Mouse (Mus musculus): ENCODE measurements around the gene Naaladl1. TPM values are rescaled to one million over a fixed set of nuclear protein-coding genes. Genes with fewer than 3 reads are reported as not detected.

Gene Naaladl1
- 0.21 and 0.49 TPM in 2 replicates for polyA plus RNA-seq (2014; fragmentation: Nextera tagmentation; extraction: Ambion mirVana)

DNA sequence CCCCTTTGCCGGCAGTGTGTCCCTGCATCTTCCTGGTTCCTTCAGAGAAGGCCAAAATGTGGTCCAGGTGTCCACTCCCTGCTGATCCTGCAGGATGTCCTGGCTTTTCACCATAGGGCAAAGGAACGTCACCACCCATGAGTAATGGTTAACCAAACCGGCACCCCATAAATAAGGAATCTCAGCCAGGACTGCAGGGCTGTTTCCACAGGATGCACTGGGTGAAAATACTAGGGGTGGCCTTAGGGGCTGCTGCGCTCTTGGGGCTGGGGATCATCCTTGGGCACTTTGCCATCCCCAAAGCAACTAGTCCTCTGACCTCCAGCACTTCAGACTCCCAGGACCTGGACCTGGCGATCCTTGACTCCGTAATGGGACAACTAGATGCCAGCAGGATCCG, at the start of gene Naaladl1:
Naaladl1 (plus strand) TSS at position 197 of the 400 bp plus-strand sequence.
- H3K4me2 ChIP-seq (ENCODE audit: low read depth, low read length) = no peak within 1 kb of the TSS
- no peak within 1 kb of the TSS for H3K27ac ChIP-seq (replicated peaks; ENCODE audit: low read depth, low read length)
- ATAC-seq (replicated peaks; ENCODE audit: insufficient number of reproducible peaks, low FRiP score, low TSS enrichment, low read depth) (no peak), DNase-seq (ENCODE audit: low spot score) (no peak)
- WGBS = 83% methylated on average over 7 of the region's 7 CpGs
- H3K9ac ChIP-seq (replicated peaks; ENCODE audit: low read length) = no peak within 1 kb of the TSS
- no peaks in the 10 kb centered on the region for H3K4me1 ChIP-seq (ENCODE audit: control insufficient read depth, insufficient read depth, low read length)
- no peaks in the 10 kb centered on the region for H3K9me3 ChIP-seq (replicated peaks; ENCODE audit: control insufficient read depth, low read length)
- H3K4me3 ChIP-seq (ENCODE audit: low read depth, low read length) = no peak within 1 kb of the TSS
- no peaks in the 10 kb centered on the region for H3K27me3 ChIP-seq (ENCODE audit: control insufficient read depth, insufficient read depth, low read length)
- no peaks in the 10 kb centered on the region for H3K36me3 ChIP-seq (replicated peaks; ENCODE audit: control insufficient read depth, insufficient read depth, low read depth, low read length)

DNA sequence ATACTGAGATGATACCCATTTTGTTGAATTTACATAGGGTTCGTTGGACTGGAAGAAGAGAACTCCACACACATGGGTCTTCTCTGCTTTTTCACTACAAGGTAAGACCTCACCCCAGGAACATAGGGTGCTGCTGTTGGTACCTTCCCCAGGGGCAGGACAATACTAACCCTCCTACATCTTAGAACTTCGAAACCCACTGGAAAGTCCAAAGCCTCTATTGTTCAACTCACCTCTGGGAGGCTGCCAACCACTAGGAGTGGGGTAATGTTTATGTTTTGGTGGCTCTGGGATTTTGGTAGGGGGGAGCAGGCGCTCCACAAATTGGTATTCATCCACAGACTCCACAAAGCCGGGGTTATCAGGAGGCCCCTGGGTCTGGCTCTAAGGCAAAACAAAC, 48.9 kb upstream of the Naaladl1 start:
- no peaks in the 10 kb centered on the region for H3K27me3 ChIP-seq (ENCODE audit: control insufficient read depth, insufficient read depth, low read length)
- ATAC-seq (replicated peaks; ENCODE audit: insufficient number of reproducible peaks, low FRiP score, low TSS enrichment, low read depth) = no peak
- WGBS = 62% methylated on average over 4 of the region's 4 CpGs
- H3K4me1 ChIP-seq (ENCODE audit: control insufficient read depth, insufficient read depth, low read length) = no peaks in the 10 kb centered on the region
- peaks cover 5% of the 10 kb centered on the region for H3K36me3 ChIP-seq (replicated peaks; ENCODE audit: control insufficient read depth, insufficient read depth, low read depth, low read length)
- peak overlapping the region; percentile 86 for H3K4me3 ChIP-seq (ENCODE audit: low read depth, low read length)
- H3K9me3 ChIP-seq (replicated peaks; ENCODE audit: control insufficient read depth, low read length) = no peaks in the 10 kb centered on the region
- peak overlapping the region; percentile 60 for H3K9ac ChIP-seq (replicated peaks; ENCODE audit: low read length)
- no peak overlapping the region for H3K27ac ChIP-seq (replicated peaks; ENCODE audit: low read depth, low read length)
- peak overlapping the region; percentile 64 for H3K4me2 ChIP-seq (ENCODE audit: low read depth, low read length)
- DNase-seq (ENCODE audit: low spot score) = no peak

DNA sequence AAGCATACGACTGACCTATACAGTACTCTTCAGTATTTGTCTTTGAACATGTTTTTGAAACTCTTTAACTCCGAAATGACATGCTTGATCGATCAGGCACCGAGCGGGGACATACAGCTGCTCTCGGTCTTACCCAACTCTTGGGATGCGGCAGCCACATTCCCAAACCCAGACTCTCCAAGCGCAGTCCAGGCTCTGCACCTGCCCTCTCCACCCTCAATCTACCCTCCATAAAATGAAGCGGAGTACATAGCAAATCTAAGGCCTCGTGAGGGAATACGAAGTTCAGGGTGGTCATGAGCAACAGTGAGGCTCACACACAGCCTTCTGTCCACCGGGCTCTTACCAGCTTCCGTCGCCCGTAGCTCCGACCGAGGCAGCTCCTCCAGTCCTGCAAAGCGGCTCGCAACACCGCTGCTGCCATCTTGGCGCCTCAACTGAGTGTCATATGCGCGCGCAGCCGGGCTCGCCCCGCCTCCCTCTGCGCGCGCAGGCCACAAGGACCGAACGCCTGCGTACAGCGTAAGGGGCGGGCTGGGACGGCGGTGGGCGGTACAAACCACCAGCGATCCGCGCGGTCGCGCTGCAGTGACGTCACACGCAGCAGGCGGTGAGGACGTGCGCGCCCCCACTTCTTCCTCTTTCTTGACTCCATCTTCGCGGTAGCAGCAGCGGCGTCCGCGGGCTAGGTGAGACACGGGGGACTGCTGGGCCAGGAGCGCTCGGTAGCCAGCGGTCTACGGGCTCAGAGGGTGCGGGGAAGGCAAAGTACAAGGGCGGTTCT, 48.1 kb upstream of the Naaladl1 start, which contains the start of the genes Mrpl49 and Fau:
Mrpl49 (minus strand) TSS at position 473 of the 784 bp plus-strand sequence.
Fau (plus strand) TSS at position 532 of the 784 bp plus-strand sequence.
- DNase-seq (ENCODE audit: low spot score) (peak; percentile 98), ATAC-seq (replicated peaks; ENCODE audit: insufficient number of reproducible peaks, low FRiP score, low TSS enrichment, low read depth) (peak; percentile 77)
- H3K27ac ChIP-seq (replicated peaks; ENCODE audit: low read depth, low read length) = peak within 1 kb of the TSS; percentile 48; the same call in 1 of the 2 replicates
- H3K27me3 ChIP-seq (ENCODE audit: control insufficient read depth, insufficient read depth, low read length) = no peaks in the 10 kb centered on the region
- H3K9me3 ChIP-seq (replicated peaks; ENCODE audit: control insufficient read depth, low read length) = no peaks in the 10 kb centered on the region
- peaks cover 5% of the 10 kb centered on the region for H3K36me3 ChIP-seq (replicated peaks; ENCODE audit: control insufficient read depth, insufficient read depth, low read depth, low read length)
- H3K9ac ChIP-seq (replicated peaks; ENCODE audit: low read length) = peak within 1 kb of the TSS; percentile 87
- H3K4me1 ChIP-seq (ENCODE audit: control insufficient read depth, insufficient read depth, low read length) = peaks cover 4% of the 10 kb centered on the region
- WGBS = under 1% methylated on average over 61 of the region's 63 CpGs
- peak within 1 kb of the TSS; percentile 70 for H3K4me2 ChIP-seq (ENCODE audit: low read depth, low read length)
- peak within 1 kb of the TSS; percentile 86 for H3K4me3 ChIP-seq (ENCODE audit: low read depth, low read length)

DNA sequence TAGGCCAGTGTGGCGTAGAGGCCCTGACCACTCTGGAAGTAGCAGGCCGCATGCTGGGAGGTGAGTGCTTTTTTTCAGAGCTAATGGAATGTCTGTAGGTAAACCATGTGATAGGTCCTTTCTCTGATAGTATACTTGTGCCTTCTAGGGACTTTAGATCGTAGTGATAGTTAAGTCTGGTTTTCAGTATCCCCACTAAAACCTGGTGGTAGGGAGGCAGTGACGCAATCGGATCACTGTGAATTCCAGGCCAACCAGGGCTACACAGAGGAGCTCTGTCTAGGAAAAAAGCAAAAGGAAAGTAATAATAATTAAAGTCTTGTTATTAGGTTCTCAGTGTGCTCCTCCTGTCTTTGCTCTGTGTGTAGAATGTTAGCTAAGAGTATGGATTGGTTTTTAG, 47.1 kb upstream of the Naaladl1 start:
- DNase-seq (ENCODE audit: low spot score) (no peak), ATAC-seq (replicated peaks; ENCODE audit: insufficient number of reproducible peaks, low FRiP score, low TSS enrichment, low read depth) (no peak)
- H3K4me2 ChIP-seq (ENCODE audit: low read depth, low read length) = peak overlapping the region; percentile 70
- peak overlapping the region; percentile 87 for H3K9ac ChIP-seq (replicated peaks; ENCODE audit: low read length)
- no peak overlapping the region for H3K27ac ChIP-seq (replicated peaks; ENCODE audit: low read depth, low read length)
- no peaks in the 10 kb centered on the region for H3K9me3 ChIP-seq (replicated peaks; ENCODE audit: control insufficient read depth, low read length)
- H3K4me1 ChIP-seq (ENCODE audit: control insufficient read depth, insufficient read depth, low read length) = peaks cover 6% of the 10 kb centered on the region
- WGBS = 38% methylated on average over 5 of the region's 5 CpGs
- no peaks in the 10 kb centered on the region for H3K27me3 ChIP-seq (ENCODE audit: control insufficient read depth, insufficient read depth, low read length)
- H3K36me3 ChIP-seq (replicated peaks; ENCODE audit: control insufficient read depth, insufficient read depth, low read depth, low read length) = peaks cover 4% of the 10 kb centered on the region
- H3K4me3 ChIP-seq (ENCODE audit: low read depth, low read length) = peak overlapping the region; percentile 86

DNA sequence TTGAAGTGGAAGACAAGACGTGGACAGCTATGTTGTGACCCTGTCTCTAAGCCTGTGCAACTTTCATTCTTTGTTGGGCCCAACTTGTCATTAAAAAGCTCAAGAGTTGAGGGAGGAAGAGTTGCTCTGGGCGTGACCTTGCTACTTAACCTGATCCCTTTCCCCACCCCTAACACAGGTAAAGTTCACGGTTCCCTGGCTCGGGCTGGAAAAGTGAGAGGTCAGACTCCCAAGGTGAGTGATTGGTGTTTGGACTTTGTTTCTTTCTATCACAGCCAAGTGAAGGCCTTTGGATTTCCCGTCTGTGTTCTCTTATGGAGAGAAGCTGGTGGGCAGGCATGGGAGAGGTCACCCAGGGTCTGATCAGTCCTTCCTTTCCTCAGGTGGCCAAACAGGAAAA, 46.6 kb upstream of the Naaladl1 start:
- H3K27ac ChIP-seq (replicated peaks; ENCODE audit: low read depth, low read length) = no peak overlapping the region
- ATAC-seq (replicated peaks; ENCODE audit: insufficient number of reproducible peaks, low FRiP score, low TSS enrichment, low read depth) (no peak), DNase-seq (ENCODE audit: low spot score) (no peak)
- no peaks in the 10 kb centered on the region; the same call in none of the 2 replicates for H3K36me3 ChIP-seq (replicated peaks; ENCODE audit: control insufficient read depth, insufficient read depth, low read depth, low read length)
- WGBS = 84% methylated on average over 5 of the region's 5 CpGs
- peak overlapping the region; percentile 70 for H3K4me2 ChIP-seq (ENCODE audit: low read depth, low read length)
- no peaks in the 10 kb centered on the region for H3K27me3 ChIP-seq (ENCODE audit: control insufficient read depth, insufficient read depth, low read length)
- H3K4me3 ChIP-seq (ENCODE audit: low read depth, low read length) = peak overlapping the region; percentile 86
- H3K4me1 ChIP-seq (ENCODE audit: control insufficient read depth, insufficient read depth, low read length) = peaks cover 6% of the 10 kb centered on the region
- H3K9me3 ChIP-seq (replicated peaks; ENCODE audit: control insufficient read depth, low read length) = no peaks in the 10 kb centered on the region
- H3K9ac ChIP-seq (replicated peaks; ENCODE audit: low read length) = peak overlapping the region; percentile 87; the same call in 1 of the 2 replicates

DNA sequence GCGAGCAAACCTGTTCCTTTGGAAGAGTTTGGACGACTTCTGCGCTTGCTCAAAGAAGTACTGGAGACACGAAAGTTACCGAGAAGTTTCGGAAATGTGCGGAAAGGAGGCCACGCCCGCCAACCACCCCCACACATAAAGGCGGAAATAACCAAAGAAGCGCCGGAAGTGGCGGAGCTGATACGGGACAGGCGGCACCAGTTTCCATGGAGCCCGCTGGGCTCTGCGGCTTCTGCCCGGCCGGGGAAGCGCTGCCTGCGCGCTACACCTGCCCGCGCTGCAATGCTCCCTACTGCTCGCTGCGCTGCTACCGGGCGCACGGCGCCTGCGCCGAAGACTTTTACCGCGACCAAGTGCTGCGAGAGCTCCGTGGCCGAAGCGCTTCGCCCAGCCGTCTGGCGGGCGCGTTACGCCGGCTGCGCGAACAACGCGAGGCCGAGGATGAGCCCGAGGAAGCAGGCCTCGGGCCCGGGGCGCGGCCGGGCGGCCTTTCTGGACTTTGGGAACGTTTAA, 44.5 kb upstream of the Naaladl1 start, which contains the start of gene Znhit2:
Znhit2 (plus strand) TSS at position 172 of the 513 bp plus-strand sequence.
- Histone ChIP-seq H3K4me2 (ENCODE audit: low read depth, low read length) (peak within 1 kb of the TSS; percentile 95), H3K9me3 (replicated peaks; ENCODE audit: control insufficient read depth, low read length) (no peaks in the 10 kb centered on the region), H3K4me1 (ENCODE audit: control insufficient read depth, insufficient read depth, low read length) (peaks cover 6% of the 10 kb centered on the region), H3K4me3 (ENCODE audit: low read depth, low read length) (peak within 1 kb of the TSS; percentile 89), H3K36me3 (replicated peaks; ENCODE audit: control insufficient read depth, insufficient read depth, low read depth, low read length) (no peaks in the 10 kb centered on the region; the same call in 1 of the 2 replicates), H3K9ac (replicated peaks; ENCODE audit: low read length) (peak within 1 kb of the TSS; percentile 92), H3K27ac (replicated peaks; ENCODE audit: low read depth, low read length) (peak within 1 kb of the TSS; percentile 93), H3K27me3 (ENCODE audit: control insufficient read depth, insufficient read depth, low read length) (no peaks in the 10 kb centered on the region)
- DNase-seq (ENCODE audit: low spot score) (peak; percentile 97), ATAC-seq (replicated peaks; ENCODE audit: insufficient number of reproducible peaks, low FRiP score, low TSS enrichment, low read depth) (peak; percentile 48)
- under 1% methylated on average over 58 of the region's 58 CpGs for WGBS

DNA sequence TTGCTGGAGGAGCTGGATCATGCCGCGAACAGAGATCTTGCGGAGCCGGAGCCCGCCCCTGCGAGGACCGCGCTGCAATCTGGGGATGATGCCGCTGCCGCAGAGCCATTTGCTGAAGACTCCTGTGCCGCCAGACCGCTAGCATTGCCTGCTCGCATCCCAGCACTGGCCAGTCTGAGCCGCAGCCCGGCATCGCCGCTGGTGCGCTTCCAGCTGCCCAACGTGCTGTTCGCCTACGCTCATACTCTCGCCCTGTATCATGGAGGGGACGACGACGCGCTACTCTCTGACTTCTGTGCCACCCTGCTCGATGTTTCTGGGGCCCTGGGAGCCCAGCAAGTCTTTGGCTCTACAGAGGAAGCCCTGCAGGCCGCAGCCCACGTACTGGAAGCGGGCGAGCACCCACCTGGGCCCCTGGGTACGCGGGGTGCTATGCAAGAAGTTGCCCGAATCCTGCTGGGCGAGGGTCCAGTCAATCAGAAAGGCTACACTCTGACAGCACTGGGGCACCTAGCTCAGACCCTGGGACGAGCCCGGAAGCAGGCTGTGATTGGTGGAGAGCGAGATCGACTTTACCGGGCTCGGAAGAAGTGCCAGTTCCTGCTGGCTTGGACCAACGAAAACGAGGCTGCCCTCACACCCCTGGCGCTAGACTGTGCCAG, 43.8 kb upstream of the Naaladl1 start:
- no peak for ATAC-seq (replicated peaks; ENCODE audit: insufficient number of reproducible peaks, low FRiP score, low TSS enrichment, low read depth)
- H3K36me3 ChIP-seq (replicated peaks; ENCODE audit: control insufficient read depth, insufficient read depth, low read depth, low read length) = no peaks in the 10 kb centered on the region; the same call in 1 of the 2 replicates
- 2% methylated on average over 44 of the region's 44 CpGs for WGBS
- peak overlapping the region; percentile 95 for H3K4me2 ChIP-seq (ENCODE audit: low read depth, low read length)
- H3K4me3 ChIP-seq (ENCODE audit: low read depth, low read length) = peak overlapping the region; percentile 89
- peak overlapping the region; percentile 93 for H3K27ac ChIP-seq (replicated peaks; ENCODE audit: low read depth, low read length)
- H3K4me1 ChIP-seq (ENCODE audit: control insufficient read depth, insufficient read depth, low read length) = peaks cover 7% of the 10 kb centered on the region
- H3K9ac ChIP-seq (replicated peaks; ENCODE audit: low read length) = peak overlapping the region; percentile 92
- no peaks in the 10 kb centered on the region for H3K27me3 ChIP-seq (ENCODE audit: control insufficient read depth, insufficient read depth, low read length)
- peak; percentile 39 for DNase-seq (ENCODE audit: low spot score)
- no peaks in the 10 kb centered on the region for H3K9me3 ChIP-seq (replicated peaks; ENCODE audit: control insufficient read depth, low read length)
